Mouse (Mus musculus) thymus, adult 18-20 months (tissue): ENCODE measurements around the gene Trabd.

Experiments
- DNase-seq, 2 experiments: peaks; one replicate each; pipeline ENCODE4 v3.0.0; 2022; ENCODE audit warnings: mixed read lengths in 2 of 2

Trabd gene

GRCm38 (mm10) chr15:89128382-89129350 is 53.7 kb downstream of the Trabd start, which contains the start of gene Hdac10:
Gene Hdac10, minus strand, starts transcription at chr15:89128700.
- peak; percentile 55 to 72 for DNase-seq

- no peak for DNase-seq
These were observed 55.3 kb downstream of the Trabd start for GRCm38 (mm10) chr15:89130245-89130644.

- peak in 1 of 2 experiments; percentile 50 for DNase-seq
These were observed 56.4 kb downstream of the Trabd start for GRCm38 (mm10) chr15:89131316-89131715.
